Mouse (Mus musculus) testis, adult 2 months (tissue): Measurements from ENCODE around the gene Fam163b. TPM values are rescaled to one million over a fixed set of nuclear protein-coding genes. Genes with fewer than 3 reads are reported as not detected.

Experiments used
- H3K27ac ChIP-seq: fragments of 200-500 bp; 2 replicates; pipeline ENCODE4 v1.5.1; 2012; ENCODE audit warnings: low read depth, low read length; ENCODE audit not compliant: control insufficient read depth, insufficient read depth
- H3K27me3 ChIP-seq: fragments of 200-500 bp; 2 replicates; pipeline ENCODE4 v1.6.1; 2012; ENCODE audit warnings: mild to moderate bottlenecking, low read length, moderate library complexity; ENCODE audit not compliant: control insufficient read depth, insufficient read depth
- H3K36me3 ChIP-seq: fragments of 200-500 bp; 2 replicates; pipeline ENCODE4 v1.6.1; 2012; ENCODE audit warnings: mild to moderate bottlenecking, low read length; ENCODE audit not compliant: control insufficient read depth, insufficient read depth
- H3K4me1 ChIP-seq: fragments of 200-500 bp; 2 replicates; pipeline ENCODE4 v1.6.1; 2012; ENCODE audit warnings: low read length; ENCODE audit not compliant: control insufficient read depth, insufficient read depth
- H3K4me3 ChIP-seq: fragments of 200-500 bp; 2 replicates; pipeline ENCODE4 v1.5.1; 2012; ENCODE audit warnings: low read depth, mild to moderate bottlenecking, low read length, moderate library complexity, mixed read lengths; ENCODE audit not compliant: control insufficient read depth
- CTCF ChIP-seq: fragments of 200-500 bp; IDR thresholded peaks from 2 replicates; pipeline ENCODE4 v1.5.1; 2012; ENCODE audit warnings: low read depth, mild to moderate bottlenecking, inconsistent platforms, low read length, moderate library complexity; ENCODE audit not compliant: control insufficient read depth, insufficient read depth, insufficient replicate concordance
- POLR2A ChIP-seq: fragments of 200-500 bp; IDR thresholded peaks from 2 replicates; pipeline ENCODE4 v1.6.1; 2012; ENCODE audit warnings: low read depth, mild to moderate bottlenecking, inconsistent platforms, low read length, moderate library complexity; ENCODE audit not compliant: control insufficient read depth
- polyA plus RNA-seq: library from polyadenylated mRNA; depleted of rRNA; stranded (reverse); fragments of >200 nt; gene quantifications from 2 replicates; pipeline ENCODE4 v1.2.3, GENCODE M21; 2012; rRNA removed

Gene Fam163b
- polyA plus RNA-seq, result 0.54 and 0.66 TPM in 2 replicates

DNA sequence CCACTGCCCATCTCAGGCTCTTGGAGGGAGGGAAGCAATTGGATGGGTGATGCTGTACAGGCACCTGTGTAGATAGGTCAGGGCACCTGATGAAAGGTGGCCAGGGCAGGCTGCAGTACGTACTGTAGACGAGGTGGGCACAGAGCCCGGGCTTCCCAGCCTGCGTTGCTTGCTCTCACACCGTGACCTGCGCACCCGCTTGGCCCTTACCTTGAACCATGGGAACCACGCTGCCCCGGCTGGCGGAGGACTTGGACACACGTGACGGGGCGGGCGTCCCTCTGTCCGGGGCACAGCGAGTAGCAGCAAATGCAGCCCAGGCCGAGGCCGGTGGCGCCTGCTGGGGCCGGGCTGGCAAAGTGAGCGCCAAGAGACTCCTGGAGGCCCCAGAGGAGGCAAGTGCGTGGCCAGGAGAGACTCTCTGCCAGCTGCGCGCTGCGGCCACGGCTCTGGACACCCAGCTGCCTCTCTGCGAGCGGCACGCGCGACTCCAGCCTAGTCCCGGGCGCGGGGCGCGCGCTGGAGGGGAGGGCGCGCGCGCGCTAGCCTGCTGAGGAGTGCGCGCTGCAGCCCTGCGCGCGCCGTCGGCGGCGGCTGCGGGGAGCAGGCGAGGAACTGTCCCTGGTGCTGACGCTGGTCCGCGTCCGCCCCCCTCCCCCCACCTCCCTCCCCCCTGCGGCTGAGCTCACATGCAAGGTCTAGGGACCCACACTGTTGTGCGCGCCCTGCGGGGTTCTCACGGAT, at the start of gene Fam163b:
Gene Fam163b (minus strand): TSS at position 542 of the 744 bp plus-strand sequence.
- no peaks in the 10 kb centered on the region for H3K36me3 ChIP-seq
- H3K27ac ChIP-seq, result no peak within 1 kb of the TSS
- peaks cover 6% of the 10 kb centered on the region for H3K4me1 ChIP-seq
- TF ChIP-seq CTCF (no peak), POLR2A (no peak)
- H3K27me3 ChIP-seq, result no peaks in the 10 kb centered on the region
- H3K4me3 ChIP-seq, result no peak within 1 kb of the TSS; the same call in 1 of the 2 replicates

DNA sequence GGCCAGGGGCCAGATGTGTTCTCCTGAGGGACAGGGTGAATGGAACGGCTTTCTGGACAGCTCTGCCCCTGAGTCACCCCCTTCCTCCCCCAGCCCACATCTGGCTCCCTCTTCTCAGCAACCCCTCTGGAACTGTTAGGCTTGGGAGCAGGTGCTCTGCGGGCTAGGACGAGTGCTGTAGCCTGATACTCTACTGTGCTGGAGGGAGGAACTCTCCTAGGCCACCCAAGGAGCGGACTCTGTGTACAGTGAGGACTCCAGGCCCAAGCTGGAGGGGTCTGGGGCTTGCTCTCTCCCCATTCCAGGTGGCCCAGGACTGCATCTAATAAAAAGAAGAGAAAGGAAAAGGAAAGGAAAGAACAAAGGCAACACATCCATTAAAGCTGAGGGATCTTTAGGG, 47.7 kb upstream of the Fam163b start:
- Histone ChIP-seq H3K27ac (no peak overlapping the region), H3K36me3 (no peaks in the 10 kb centered on the region), H3K4me1 (no peaks in the 10 kb centered on the region), H3K27me3 (no peaks in the 10 kb centered on the region), H3K4me3 (no peak overlapping the region)
- TF ChIP-seq CTCF, result no peak
- TF ChIP-seq POLR2A, result no peak

DNA sequence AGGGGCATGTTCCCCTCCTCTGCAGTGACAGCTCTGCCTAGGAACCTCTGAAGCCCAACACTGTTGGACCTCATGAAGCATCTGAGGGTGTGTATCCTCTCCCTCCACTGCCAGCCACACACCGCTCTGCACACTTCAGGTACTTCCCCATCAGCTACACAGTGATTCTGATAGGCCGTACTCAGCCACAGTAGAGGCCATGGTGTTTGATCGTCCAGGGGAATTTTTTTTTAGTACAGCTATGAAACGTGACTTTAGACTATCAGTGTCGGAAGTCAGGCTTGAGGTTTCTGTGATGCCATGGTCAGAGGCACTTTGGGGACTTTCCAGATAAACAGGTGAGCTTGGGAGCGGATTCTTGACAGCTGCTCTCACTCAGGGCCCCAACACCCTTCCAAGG, 45.2 kb upstream of the Fam163b start:
- Histone ChIP-seq H3K4me3 (no peak overlapping the region), H3K36me3 (no peaks in the 10 kb centered on the region), H3K4me1 (no peaks in the 10 kb centered on the region), H3K27me3 (no peaks in the 10 kb centered on the region), H3K27ac (no peak overlapping the region)
- TF ChIP-seq POLR2A (no peak), CTCF (no peak)

DNA sequence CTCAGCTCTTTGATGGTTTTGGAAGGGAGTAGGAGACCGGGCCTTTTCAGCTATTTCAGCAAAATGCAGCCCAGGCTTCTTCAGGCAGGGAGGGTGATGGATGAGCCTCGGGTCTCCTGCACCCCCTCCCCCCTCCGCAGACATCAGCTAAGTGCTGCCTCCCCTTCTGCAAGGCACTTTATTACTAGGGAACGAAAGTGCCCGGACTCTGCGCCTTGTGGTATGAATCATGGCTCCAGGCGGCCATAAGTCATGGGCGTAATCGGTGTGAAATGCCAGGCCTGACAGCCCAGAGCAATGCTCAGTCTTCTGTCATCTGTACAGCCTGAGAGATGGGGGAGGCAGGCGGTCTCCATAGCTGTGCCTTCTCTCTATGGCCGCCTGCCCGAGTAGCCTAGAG, 41.4 kb upstream of the Fam163b start:
- Histone ChIP-seq H3K4me3 (no peak overlapping the region), H3K27ac (no peak overlapping the region), H3K36me3 (no peaks in the 10 kb centered on the region), H3K27me3 (no peaks in the 10 kb centered on the region), H3K4me1 (no peaks in the 10 kb centered on the region)
- no peak for TF ChIP-seq POLR2A
- no peak for TF ChIP-seq CTCF

DNA sequence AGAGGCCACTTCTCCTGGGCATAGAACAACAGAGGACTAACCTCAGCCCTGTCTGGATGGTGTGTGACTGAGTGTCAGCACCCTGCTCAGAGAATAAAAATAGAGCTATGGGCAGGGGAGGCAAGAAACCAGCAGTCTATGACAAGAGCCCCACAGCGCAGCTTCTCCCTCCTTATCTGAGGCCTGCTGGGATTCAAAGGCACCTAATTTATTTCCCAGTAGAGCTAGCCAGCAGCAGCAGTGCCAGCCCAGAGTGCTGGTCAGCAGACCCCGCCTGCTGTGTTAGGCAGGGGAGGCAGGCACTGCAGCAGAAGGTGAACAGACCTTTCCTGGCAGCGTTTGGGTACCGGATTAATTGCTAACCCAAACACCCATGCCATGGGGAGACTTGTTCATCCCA, 39.6 kb upstream of the Fam163b start:
- TF ChIP-seq POLR2A (no peak), CTCF (no peak)
- Histone ChIP-seq H3K36me3 (no peaks in the 10 kb centered on the region), H3K27me3 (no peaks in the 10 kb centered on the region), H3K27ac (no peak overlapping the region), H3K4me1 (no peaks in the 10 kb centered on the region), H3K4me3 (no peak overlapping the region)

DNA sequence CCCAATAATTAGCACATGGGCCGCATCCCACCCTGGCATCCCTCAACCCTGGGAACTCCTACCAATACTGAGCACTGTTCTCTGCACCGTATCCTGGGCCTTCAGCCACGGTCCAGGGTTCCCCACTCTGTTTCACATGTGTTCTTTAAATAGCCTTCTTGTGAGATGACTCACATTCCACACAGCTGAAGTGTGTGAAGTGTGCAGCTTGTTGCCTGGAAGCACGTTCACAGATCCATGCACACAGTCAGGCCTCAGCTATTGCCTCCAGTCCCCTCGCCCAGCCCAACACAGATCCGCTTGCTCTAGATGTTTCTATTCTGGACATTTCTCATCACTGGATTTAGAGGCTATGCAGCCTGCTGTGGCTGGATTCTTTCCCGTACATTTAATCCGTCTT, 36.8 kb upstream of the Fam163b start:
- H3K27ac ChIP-seq, result no peak overlapping the region
- H3K4me1 ChIP-seq, result no peaks in the 10 kb centered on the region
- no peak overlapping the region for H3K4me3 ChIP-seq
- no peak for TF ChIP-seq CTCF
- TF ChIP-seq POLR2A, result no peak
- H3K36me3 ChIP-seq, result no peaks in the 10 kb centered on the region
- H3K27me3 ChIP-seq, result no peaks in the 10 kb centered on the region

DNA sequence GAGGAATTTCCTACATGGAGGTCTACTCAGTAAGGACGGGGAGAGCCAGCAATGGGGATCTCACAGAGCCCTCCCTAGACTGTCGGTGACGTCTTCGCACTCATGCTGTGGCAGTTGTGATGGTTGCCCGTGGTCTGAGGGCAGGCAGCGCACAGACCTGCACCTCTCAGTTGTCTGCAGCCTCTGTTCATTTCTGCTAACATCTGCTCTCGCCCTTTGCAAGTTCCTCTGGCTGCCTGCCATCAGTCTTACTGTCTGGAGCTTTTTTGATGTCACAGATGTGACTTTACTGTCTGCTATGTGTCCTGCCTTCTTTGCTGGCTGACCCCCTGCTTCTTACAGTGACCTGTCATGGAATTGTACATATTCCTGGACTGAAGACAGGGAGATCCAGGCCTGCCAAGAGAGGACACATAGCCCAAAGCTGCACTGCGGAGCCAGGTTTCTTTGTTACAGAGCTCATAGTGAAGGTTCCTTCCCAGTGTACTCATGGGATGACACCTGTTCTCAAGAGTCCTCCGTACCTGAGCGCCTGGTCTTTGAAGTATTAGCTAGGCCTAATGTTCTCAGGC, 33.5 kb upstream of the Fam163b start:
- Histone ChIP-seq H3K4me3 (no peak overlapping the region), H3K27ac (no peak overlapping the region)

More for the DNA sequence above, 33.5 kb upstream of the Fam163b start:
- no peaks in the 10 kb centered on the region for H3K36me3 ChIP-seq
- H3K4me1 ChIP-seq, result no peaks in the 10 kb centered on the region
- H3K27me3 ChIP-seq, result no peaks in the 10 kb centered on the region
- TF ChIP-seq CTCF, result no peak
- TF ChIP-seq POLR2A, result no peak
